ENCODE assay signal across 10 mouse cellular contexts in the genomic region with DNA sequence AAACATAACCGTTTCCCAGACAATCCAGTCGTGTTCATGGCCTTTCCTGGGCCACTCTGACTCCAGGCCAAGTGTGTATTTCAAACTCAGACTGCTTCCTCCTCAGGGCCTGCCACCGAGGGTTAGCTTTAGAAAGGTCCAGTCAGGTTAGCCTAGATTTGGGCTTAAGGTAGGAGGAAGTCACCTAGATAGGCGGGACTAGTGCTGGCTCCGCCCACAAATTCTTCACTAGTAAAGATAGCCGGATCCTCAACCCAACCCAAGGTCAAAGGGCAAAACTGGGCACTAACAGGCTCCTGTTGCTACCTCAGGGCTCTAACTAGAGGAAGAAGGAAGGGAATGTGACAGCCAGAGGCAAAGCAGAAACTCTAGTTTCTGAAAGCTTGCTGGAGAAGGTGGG. TPM values are rescaled to one million over a fixed set of nuclear protein-coding genes. Genes with fewer than 3 reads are reported as not detected.
DNase-seq lines count a peak whose midpoint lies in the region; ATAC-seq and TF ChIP-seq lines count a peak whose summit lies in the region.
"Had no signal": no experiment of that assay in that cellular context is flagged by ENCODE, and none has a peak within 500 bp of the region (broad histone marks: within the 10 kb centered on the region; RNA-seq: fewer than 3 reads in every experiment).

No protein-coding gene starts in this region.

- 39% methylated on average over 6 of the region's 6 CpGs for WGBS in kidney, embryonic 15.5 days
- 29% methylated on average over 6 of the region's 6 CpGs for WGBS in lung, embryonic 14.5 days
- WGBS in forebrain, postnatal 0 days = 44% methylated on average over 6 of the region's 6 CpGs

- no peak overlapping the region for H3K4me2 ChIP-seq in kidney, embryonic 15.5 days
- H3K4me2 ChIP-seq in lung, embryonic 14.5 days = peak overlapping the region; percentile 66; the same call in 1 of the 2 replicates
- H3K4me2 ChIP-seq in forebrain, postnatal 0 days (ENCODE audit: low read depth) = no peak overlapping the region

- H3K9ac ChIP-seq in kidney, embryonic 15.5 days = no peak overlapping the region
- H3K9ac ChIP-seq in lung, embryonic 14.5 days = no peak overlapping the region
- no peak overlapping the region for H3K9ac ChIP-seq in forebrain, postnatal 0 days
- H3K9ac ChIP-seq: hindbrain, embryonic 14.5 days had no signal

- H3K27ac ChIP-seq in kidney, embryonic 15.5 days = no peak overlapping the region
- no peak overlapping the region for H3K27ac ChIP-seq in lung, embryonic 14.5 days (ENCODE audit: low read depth)
- H3K27ac ChIP-seq in forebrain, postnatal 0 days (ENCODE audit: low read depth, low read length) = no peak overlapping the region
- H3K27ac ChIP-seq: hindbrain, embryonic 14.5 days; limb, embryonic 13.5 days had no signal

- ATAC-seq in kidney, embryonic 15.5 days (replicated peaks; ENCODE audit: low FRiP score) = no peak
- no peak for ATAC-seq in lung, embryonic 14.5 days (ENCODE audit: insufficient read depth)
- ATAC-seq in forebrain, postnatal 0 days = no peak

- DNase-seq in 416B (ENCODE audit: low read depth) = peak; percentile 42
- DNase-seq in lung, embryonic 14.5 days = no peak
- no peak for DNase-seq in frontal cortex, postnatal 36 days (ENCODE audit: low spot score in 2 of 2)
- DNase-seq in heart, adult 8-10 months (ENCODE audit: low spot score) = no peak
- no peak for DNase-seq in forebrain, postnatal 0 days
- DNase-seq in adrenal gland, postnatal 25 days = no peak

- H3K36me3 ChIP-seq in E14TG2a.4 (ENCODE audit: insufficient read depth, low read length) = no peaks in the 10 kb centered on the region
- no peaks in the 10 kb centered on the region for H3K36me3 ChIP-seq in kidney, embryonic 15.5 days
- H3K36me3 ChIP-seq in lung, embryonic 14.5 days (ENCODE audit: insufficient read depth) = no peaks in the 10 kb centered on the region
- no peaks in the 10 kb centered on the region for H3K36me3 ChIP-seq in forebrain, postnatal 0 days (ENCODE audit: insufficient read depth)
- H3K36me3 ChIP-seq: limb, embryonic 13.5 days had no signal

- H3K9me3 ChIP-seq in E14TG2a.4 (ENCODE audit: low read length) = no peaks in the 10 kb centered on the region
- no peaks in the 10 kb centered on the region for H3K9me3 ChIP-seq in kidney, embryonic 15.5 days (replicated peaks)
- H3K9me3 ChIP-seq in lung, embryonic 14.5 days (ENCODE audit: low read depth, low read length) = no peaks in the 10 kb centered on the region
- H3K9me3 ChIP-seq in forebrain, postnatal 0 days (ENCODE audit: low read length) = no peaks in the 10 kb centered on the region
- H3K9me3 ChIP-seq: limb, embryonic 13.5 days had no signal

- H3K4me3 ChIP-seq in E14TG2a.4 (replicated peaks; ENCODE audit: low read length) = peak overlapping the region; percentile 80; the same call in 1 of the 2 replicates
- H3K4me3 ChIP-seq in kidney, embryonic 15.5 days (replicated peaks) = peak overlapping the region; percentile 56; the same call in 1 of the 2 replicates
- no peak overlapping the region for H3K4me3 ChIP-seq in lung, embryonic 14.5 days (ENCODE audit: low read depth, low read length)
- no peak overlapping the region for H3K4me3 ChIP-seq in forebrain, postnatal 0 days (ENCODE audit: low read depth, low read length)

- peaks cover 36% of the 10 kb centered on the region for H3K27me3 ChIP-seq in E14TG2a.4 (ENCODE audit: insufficient read depth, low read length)
- H3K27me3 ChIP-seq in kidney, embryonic 15.5 days = peaks cover 55% of the 10 kb centered on the region
- H3K27me3 ChIP-seq in lung, embryonic 14.5 days (ENCODE audit: insufficient read depth, low read length) = peaks cover 43% of the 10 kb centered on the region
- no peaks in the 10 kb centered on the region for H3K27me3 ChIP-seq in forebrain, postnatal 0 days (ENCODE audit: insufficient read depth, low read length)

- TF ChIP-seq CTCF in E14TG2a.4 (conservative IDR thresholded peaks at IDR 0.05; ENCODE audit: low read length) = no peak
- TF ChIP-seq CTCF in lung, embryonic 14.5 days (IDR thresholded peaks at IDR 0.05; ENCODE audit: low read depth) = no peak
- TF ChIP-seq CTCF in forebrain, postnatal 0 days (IDR thresholded peaks at IDR 0.05; ENCODE audit: low read depth) = no peak

- peaks cover 92% of the 10 kb centered on the region for H3K4me1 ChIP-seq in E14TG2a.4 (replicated peaks; ENCODE audit: low read depth, low read length)
- H3K4me1 ChIP-seq in kidney, embryonic 15.5 days = peaks cover 68% of the 10 kb centered on the region
- 0 out of 2 replicates have a peak, but pooled peaks cover 2% of the 10 kb centered on the region for H3K4me1 ChIP-seq in lung, embryonic 14.5 days (ENCODE audit: insufficient read depth)
- no peaks in the 10 kb centered on the region for H3K4me1 ChIP-seq in forebrain, postnatal 0 days (ENCODE audit: insufficient read depth)

RNA-seq across cellular contexts. Expression of gene Tjp3, which starts 4.8 kb away (rescaled TPM):
- polyA plus RNA-seq in kidney, embryonic 15.5 days (2015; fragmentation: Nextera tagmentation; extraction: Ambion mirVana) = 15.9 and 18.1 TPM in 2 replicates
- polyA plus RNA-seq in lung, embryonic 14.5 days (2014; fragmentation: Nextera tagmentation; extraction: Ambion mirVana) = 15.3 and 17.2 TPM in 2 replicates
- total RNA-seq in heart, adult 8-10 months (2022) = under 1 TPM in 1 of 4 experiments, not detected in 3; 0.22 TPM
- 6.3 and 8.5 TPM in 2 replicates for total RNA-seq in forebrain, postnatal 0 days (2014; rRNA removed)
- 5.7 and 6.4 TPM in 2 replicates for polyA plus RNA-seq in forebrain, postnatal 0 days (2015; fragmentation: Nextera tagmentation; extraction: Ambion mirVana)
- 0.18 TPM in 1 of 2 replicates, not detected in the other for total RNA-seq in adrenal gland, postnatal 25 days (2021)

RNA-seq across cellular contexts. Expression of gene Pip5k1c, which starts 6.2 kb away (rescaled TPM):
- polyA plus RNA-seq in kidney, embryonic 15.5 days (2015; fragmentation: Nextera tagmentation; extraction: Ambion mirVana) = 51.0 and 61.3 TPM in 2 replicates
- 50.8 and 58.6 TPM in 2 replicates for polyA plus RNA-seq in lung, embryonic 14.5 days (2014; fragmentation: Nextera tagmentation; extraction: Ambion mirVana)
- 10 to 100 TPM; 25.7 to 29.5 (median 26.8) TPM for total RNA-seq in heart, adult 8-10 months (2022)
- total RNA-seq in forebrain, postnatal 0 days (2014; rRNA removed) = 189 and 229 TPM in 2 replicates
- polyA plus RNA-seq in forebrain, postnatal 0 days (2015; fragmentation: Nextera tagmentation; extraction: Ambion mirVana) = 110 and 130 TPM in 2 replicates
- 44.6 and 51.8 TPM in 2 replicates for total RNA-seq in adrenal gland, postnatal 25 days (2021)

RNA-seq across cellular contexts. Expression of gene Apba3, which starts 19.8 kb away (rescaled TPM):
- polyA plus RNA-seq in kidney, embryonic 15.5 days (2015; fragmentation: Nextera tagmentation; extraction: Ambion mirVana) = 59.7 and 63.4 TPM in 2 replicates
- polyA plus RNA-seq in lung, embryonic 14.5 days (2014; fragmentation: Nextera tagmentation; extraction: Ambion mirVana) = 50.4 and 50.8 TPM in 2 replicates
- total RNA-seq in heart, adult 8-10 months (2022) = 100 to 1,000 TPM; 105 to 122 (median 112) TPM
- total RNA-seq in forebrain, postnatal 0 days (2014; rRNA removed) = 43.3 and 44.6 TPM in 2 replicates
- 22.8 and 24.8 TPM in 2 replicates for polyA plus RNA-seq in forebrain, postnatal 0 days (2015; fragmentation: Nextera tagmentation; extraction: Ambion mirVana)
- 70.4 and 110 TPM in 2 replicates for total RNA-seq in adrenal gland, postnatal 25 days (2021)

RNA-seq across cellular contexts. Expression of gene Mrpl54, which starts 19.9 kb away (rescaled TPM):
- 230 and 244 TPM in 2 replicates for polyA plus RNA-seq in kidney, embryonic 15.5 days (2015; fragmentation: Nextera tagmentation; extraction: Ambion mirVana)
- 222 and 223 TPM in 2 replicates for polyA plus RNA-seq in lung, embryonic 14.5 days (2014; fragmentation: Nextera tagmentation; extraction: Ambion mirVana)
- total RNA-seq in heart, adult 8-10 months (2022) = 100 to 1,000 TPM; 105 to 124 (median 112) TPM
- total RNA-seq in forebrain, postnatal 0 days (2014; rRNA removed) = 90.2 and 94.9 TPM in 2 replicates
- 134 and 148 TPM in 2 replicates for polyA plus RNA-seq in forebrain, postnatal 0 days (2015; fragmentation: Nextera tagmentation; extraction: Ambion mirVana)
- 116 and 128 TPM in 2 replicates for total RNA-seq in adrenal gland, postnatal 25 days (2021)

RNA-seq across cellular contexts. Expression of gene Matk, which starts 33.9 kb away (rescaled TPM):
- polyA plus RNA-seq in kidney, embryonic 15.5 days (2015; fragmentation: Nextera tagmentation; extraction: Ambion mirVana) = 5.8 and 6.8 TPM in 2 replicates
- 2.0 and 2.9 TPM in 2 replicates for polyA plus RNA-seq in lung, embryonic 14.5 days (2014; fragmentation: Nextera tagmentation; extraction: Ambion mirVana)
- total RNA-seq in heart, adult 8-10 months (2022) = under 1 TPM; 0.26 to 0.75 (median 0.62) TPM
- total RNA-seq in forebrain, postnatal 0 days (2014; rRNA removed) = 87.3 and 113 TPM in 2 replicates
- polyA plus RNA-seq in forebrain, postnatal 0 days (2015; fragmentation: Nextera tagmentation; extraction: Ambion mirVana) = 66.4 and 79.4 TPM in 2 replicates
- 0.82 and 1.4 TPM in 2 replicates for total RNA-seq in adrenal gland, postnatal 25 days (2021)

Comparison
In these comparisons a context has a peak if more than half of its experiments do, and no peak if none do; other contexts are left out.
1. H3K4me3 ChIP-seq: peak in E14TG2a.4 (single experiment) and kidney, embryonic 15.5 days (single experiment); none in lung, embryonic 14.5 days (single experiment) and forebrain, postnatal 0 days (single experiment).